ENCODE assay signal across 1 mouse cellular context in the genomic region with DNA sequence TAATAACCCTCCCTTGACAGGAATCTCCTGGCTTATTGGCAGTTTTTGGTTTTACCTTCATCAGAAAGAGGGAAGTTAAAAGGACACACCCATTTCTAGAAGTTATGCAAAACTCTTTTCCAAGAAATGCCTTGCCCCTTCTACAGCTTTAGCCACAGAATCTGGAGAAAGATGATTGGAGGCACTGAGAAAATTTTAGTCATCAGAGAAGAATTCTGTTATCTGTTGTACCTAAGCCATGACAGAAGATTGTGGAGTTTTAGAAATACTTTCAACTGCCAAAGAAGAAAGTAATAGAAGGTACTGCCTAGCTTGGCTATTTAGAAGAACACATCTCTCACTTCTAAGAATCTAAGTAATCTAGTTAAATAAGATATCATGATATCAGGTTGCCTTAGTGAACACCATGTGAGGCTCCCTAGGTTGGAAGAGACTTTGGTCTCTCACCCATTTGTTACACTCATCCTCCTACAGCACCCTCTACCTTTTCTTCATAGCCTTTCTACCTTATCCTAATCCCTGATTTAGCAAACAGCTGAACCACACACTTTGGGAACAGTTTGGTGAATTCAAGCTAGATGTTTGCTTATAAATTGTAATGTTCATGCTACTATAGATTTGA.
A peak's percentile ranks its signal among the peaks of the same experiment; 100 is the strongest.
TF ChIP-seq lines count a peak whose summit lies in the region.

No protein-coding gene starts in this region.

TF ChIP-seq in MEL, 35 proteins besides CTCF, POLR2A, EP300 and RAD21 (continued from another document):
- TF ChIP-seq BHLHE40 (IDR thresholded peaks at IDR 0.05; ENCODE audit: borderline replicate concordance, low read depth, low read length), result peak; percentile 50; the same call in 1 of the 2 replicates
- no peak; the same call in 1 of the 2 replicates for TF ChIP-seq SMC3 (IDR thresholded peaks at IDR 0.05; ENCODE audit: low read depth, low read length)
